Mouse (Mus musculus): ENCODE data around the gene Otx2. TPM values are rescaled to one million over a fixed set of nuclear protein-coding genes. Genes with fewer than 3 reads are reported as not detected.

The Otx2 gene
- polyA plus RNA-seq, 1 experiment from 2014 or later = 0.15 TPM

GRCm38 (mm10) chr14:48616361-48616760 is 57.3 kb downstream of the Otx2 start:
- Histone ChIP-seq H3K9ac (no peak overlapping the region), H3K9me3 (replicated peaks) (no peaks in the 10 kb centered on the region), H3K27ac (ENCODE audit: poor library complexity, severe bottlenecking) (no peak overlapping the region), H3K4me1 (replicated peaks) (no peaks in the 10 kb centered on the region), H3K27me3 (replicated peaks) (no peaks in the 10 kb centered on the region), H3K4me3 (no peak overlapping the region), H3K36me3 (no peaks in the 10 kb centered on the region), H3K4me2 (no peak overlapping the region)
- WGBS = 81% methylated on average over 5 of the region's 5 CpGs
- ATAC-seq (ENCODE audit: insufficient number of reproducible peaks, low FRiP score) = no peak

GRCm38 (mm10) chr14:48608641-48609310 is 64.8 kb downstream of the Otx2 start:
- Histone ChIP-seq H3K9ac (no peak overlapping the region), H3K4me1 (replicated peaks) (no peaks in the 10 kb centered on the region), H3K9me3 (replicated peaks) (no peaks in the 10 kb centered on the region), H3K27me3 (replicated peaks) (no peaks in the 10 kb centered on the region), H3K4me2 (no peak overlapping the region), H3K27ac (ENCODE audit: poor library complexity, severe bottlenecking) (no peak overlapping the region), H3K4me3 (no peak overlapping the region), H3K36me3 (no peaks in the 10 kb centered on the region)
- ATAC-seq (ENCODE audit: insufficient number of reproducible peaks, low FRiP score) = no peak
- WGBS = 83% methylated on average over 15 of the region's 15 CpGs

Other genes with a start within 250 kb of the Otx2 start
- 17.2 and 18.2 TPM in 2 replicates for gene Tmem260, start 227.7 kb downstream of the Otx2 start, polyA plus RNA-seq (2016; fragmentation: Nextera tagmentation; extraction: Ambion mirVana)

Data from heart, embryonic 12.5 days (tissue).